Mouse (Mus musculus) forebrain, postnatal 0 days (tissue): ENCODE results near the gene Kcnn4. TPM values are rescaled to one million over a fixed set of nuclear protein-coding genes. Genes with fewer than 3 reads are reported as not detected.

ENCODE experiments used
- ATAC-seq: fragments of 200-750 bp; cut with Nextera tagmentation; 2 replicates; pipeline ENCODE4 v1.8.0; 2017; ENCODE audit warnings: mild to moderate bottlenecking, moderate library complexity
- DNase-seq: peaks from one replicate; pipeline ENCODE4 v3.0.0-alpha.2; 2015
- H3K27ac ChIP-seq: fragments of 300-500 bp; sonication (generic); 2 replicates; pipeline ENCODE4 v1.5.1; 2014; ENCODE audit warnings: low read depth, mild to moderate bottlenecking, antibody characterized with exemption, low read length, moderate library complexity, mixed read lengths
- H3K27me3 ChIP-seq: fragments of 300-500 bp; sonication (generic); 2 replicates; pipeline ENCODE4 v1.6.1; 2014; ENCODE audit warnings: mild to moderate bottlenecking, low read length, mixed read lengths; ENCODE audit not compliant: insufficient read depth
- H3K36me3 ChIP-seq: fragments of 300-500 bp; sonication (generic); 2 replicates; pipeline ENCODE4 v1.6.1; 2014; ENCODE audit warnings: mild to moderate bottlenecking, moderate library complexity; ENCODE audit not compliant: insufficient read depth
- H3K4me1 ChIP-seq: fragments of 300-500 bp; sonication (generic); 2 replicates; pipeline ENCODE4 v1.6.1; 2014; ENCODE audit warnings: antibody characterized with exemption; ENCODE audit not compliant: insufficient read depth
- H3K4me2 ChIP-seq: fragments of 300-500 bp; sonication (generic); 2 replicates; pipeline ENCODE4 v1.6.1; 2014; ENCODE audit warnings: low read depth, mild to moderate bottlenecking, moderate library complexity
- H3K4me3 ChIP-seq: fragments of 300-500 bp; sonication (generic); 2 replicates; pipeline ENCODE4 v1.5.1; 2014; ENCODE audit warnings: low read depth, low read length, mixed read lengths
- H3K9ac ChIP-seq: fragments of 300-500 bp; sonication (generic); 2 replicates; pipeline ENCODE4 v1.6.1; 2014; ENCODE audit warnings: mild to moderate bottlenecking
- H3K9me3 ChIP-seq: fragments of 300-500 bp; sonication (generic); 2 replicates; pipeline ENCODE4 v1.6.1; 2016; ENCODE audit warnings: low read length
- CTCF ChIP-seq: sonication (generic); IDR thresholded peaks from 2 replicates; pipeline ENCODE4 v1.5.1; 2016; ENCODE audit warnings: antibody characterized with exemption, control low read depth, low read depth
- WGBS: fragments of 180-500 bp; shearing (Covaris S2); extraction: QIAGEN DNeasy Blood & Tissue Kit; methylation state at CpG from one replicate; pipeline ENCODE4 v1.1.7; 2014; 5-methylcytosine and 5-hydroxymethylcytosine counted together
- polyA plus RNA-seq: library from polyadenylated mRNA; unstranded; fragments of >200 nt; fragmentation: Nextera tagmentation; extraction: Ambion mirVana; gene quantifications from 2 replicates; pipeline ENCODE4 v1.2.1, GENCODE M21; 2015
- total RNA-seq: library from RNA; depleted of rRNA; stranded (reverse); fragments of >200 nt; gene quantifications from 2 replicates; pipeline ENCODE4 v1.2.3, GENCODE M21; 2014; rRNA removed

The Kcnn4 gene
- total RNA-seq = 1.2 and 1.5 TPM in 2 replicates
- 0.88 and 1.1 TPM in 2 replicates for polyA plus RNA-seq

GRCm38 (mm10) chr7:24369731-24370541, at the start of gene Kcnn4:
Kcnn4 (plus strand) TSS chr7:24370263.
- no peak for TF ChIP-seq CTCF
- Histone ChIP-seq H3K4me2 (no peak within 1 kb of the TSS), H3K4me1 (peaks cover 5% of the 10 kb centered on the region; the same call in 1 of the 2 replicates), H3K4me3 (no peak within 1 kb of the TSS), H3K36me3 (no peaks in the 10 kb centered on the region), H3K27ac (no peak within 1 kb of the TSS), H3K9me3 (no peaks in the 10 kb centered on the region), H3K9ac (no peak within 1 kb of the TSS), H3K27me3 (no peaks in the 10 kb centered on the region)
- DNase-seq (no peak), ATAC-seq (no peak)
- 47% methylated on average over 23 of the region's 23 CpGs for WGBS

- no peak for TF ChIP-seq CTCF
- DNase-seq (no peak), ATAC-seq (no peak)
- H3K9me3 ChIP-seq = peaks cover 5% of the 10 kb centered on the region; the same call in 1 of the 2 replicates
- H3K36me3 ChIP-seq = no peaks in the 10 kb centered on the region
- H3K9ac ChIP-seq = no peak overlapping the region
- H3K4me1 ChIP-seq = 0 out of 2 replicates have a peak, but pooled peaks cover 9% of the 10 kb centered on the region
- H3K27me3 ChIP-seq = no peaks in the 10 kb centered on the region
- no peak overlapping the region for H3K4me3 ChIP-seq
- 84% methylated on average over 4 of the region's 4 CpGs for WGBS
- H3K27ac ChIP-seq = no peak overlapping the region
- H3K4me2 ChIP-seq = no peak overlapping the region
These were observed 47.5 kb upstream of the Kcnn4 start for GRCm38 (mm10) chr7:24322593-24322992.

- ATAC-seq (no peak), DNase-seq (peak; percentile 25)
- Histone ChIP-seq H3K9me3 (peaks cover 5% of the 10 kb centered on the region; the same call in 1 of the 2 replicates), H3K9ac (no peak overlapping the region), H3K4me2 (peak overlapping the region; percentile 53; the same call in 1 of the 2 replicates), H3K4me1 (0 out of 2 replicates have a peak, but pooled peaks cover 9% of the 10 kb centered on the region), H3K27ac (no peak overlapping the region), H3K27me3 (no peaks in the 10 kb centered on the region), H3K36me3 (no peaks in the 10 kb centered on the region), H3K4me3 (0 out of 2 replicates have a peak overlapping the region, but pooled peaks have one; percentile 30)
- no peak for TF ChIP-seq CTCF
- WGBS = 29% methylated on average over 6 of the region's 6 CpGs
These were observed 44.9 kb upstream of the Kcnn4 start for GRCm38 (mm10) chr7:24325197-24325596.

- DNase-seq (peak; percentile 27), ATAC-seq (peak; percentile 44)
- H3K9me3 ChIP-seq = peaks cover 5% of the 10 kb centered on the region; the same call in 1 of the 2 replicates
- H3K27me3 ChIP-seq = no peaks in the 10 kb centered on the region
- peak overlapping the region; percentile 59; the same call in 1 of the 2 replicates for H3K27ac ChIP-seq
- peak overlapping the region; percentile 28; the same call in 1 of the 2 replicates for H3K9ac ChIP-seq
- H3K36me3 ChIP-seq = no peaks in the 10 kb centered on the region
- peak overlapping the region; percentile 30 for H3K4me3 ChIP-seq
- 2% methylated on average over 13 of the region's 13 CpGs for WGBS
- H3K4me2 ChIP-seq = peak overlapping the region; percentile 53
- H3K4me1 ChIP-seq = 0 out of 2 replicates have a peak, but pooled peaks cover 9% of the 10 kb centered on the region
- no peak for TF ChIP-seq CTCF
These were observed 44.4 kb upstream of the Kcnn4 start for GRCm38 (mm10) chr7:24325675-24326128.

GRCm38 (mm10) chr7:24326273-24327135, 43.6 kb upstream of the Kcnn4 start:
- Histone ChIP-seq H3K9me3 (peaks cover 5% of the 10 kb centered on the region; the same call in 1 of the 2 replicates), H3K4me2 (peak overlapping the region; percentile 53), H3K4me1 (0 out of 2 replicates have a peak, but pooled peaks cover 9% of the 10 kb centered on the region), H3K4me3 (peak overlapping the region; percentile 30; the same call in 1 of the 2 replicates), H3K27me3 (no peaks in the 10 kb centered on the region), H3K9ac (peak overlapping the region; percentile 28; the same call in 1 of the 2 replicates), H3K36me3 (no peaks in the 10 kb centered on the region), H3K27ac (peak overlapping the region; percentile 59; the same call in 1 of the 2 replicates)
- no peak for TF ChIP-seq CTCF
- peak; percentile 73 for ATAC-seq
- DNase-seq = peak; percentile 55
- 33% methylated on average over 20 of the region's 20 CpGs for WGBS

- Histone ChIP-seq H3K4me3 (no peak overlapping the region), H3K27me3 (no peaks in the 10 kb centered on the region), H3K9me3 (peaks cover 5% of the 10 kb centered on the region; the same call in 1 of the 2 replicates), H3K4me2 (no peak overlapping the region), H3K9ac (no peak overlapping the region), H3K36me3 (no peaks in the 10 kb centered on the region), H3K4me1 (0 out of 2 replicates have a peak, but pooled peaks cover 9% of the 10 kb centered on the region), H3K27ac (no peak overlapping the region)
- WGBS = 91% methylated on average over 14 of the region's 14 CpGs
- ATAC-seq = no peak
- no peak for DNase-seq
- TF ChIP-seq CTCF = no peak
These were observed 42.6 kb upstream of the Kcnn4 start for GRCm38 (mm10) chr7:24327281-24327975.
